Mouse (Mus musculus) liver, adult 2 months (tissue): ENCODE data around the gene Dtx1. TPM values are rescaled to one million over a fixed set of nuclear protein-coding genes. Genes with fewer than 3 reads are reported as not detected.

Experiments used
- DNase-seq: peaks from one replicate; pipeline ENCODE4 v3.0.0-alpha.2; 2011; ENCODE audit warnings: low read depth, low spot score; ENCODE audit errors: extremely low read depth
- H3K27ac ChIP-seq: fragments of 200-500 bp; replicated peaks from 2 replicates; pipeline ENCODE4 v1.5.1; 2012; ENCODE audit warnings: low read depth, mild to moderate bottlenecking, control low read depth, inconsistent platforms, low read length; ENCODE audit not compliant: insufficient read depth
- H3K27me3 ChIP-seq: fragments of 200-500 bp; 2 replicates; pipeline ENCODE4 v1.6.1; 2012; ENCODE audit warnings: mild to moderate bottlenecking, moderate library complexity, low read length, inconsistent platforms; ENCODE audit not compliant: control insufficient read depth, insufficient read depth
- H3K36me3 ChIP-seq: fragments of 200-500 bp; 2 replicates; pipeline ENCODE4 v1.6.1; 2012; ENCODE audit warnings: low read length, inconsistent platforms; ENCODE audit not compliant: control insufficient read depth, insufficient read depth
- H3K4me1 ChIP-seq: fragments of 200-500 bp; 2 replicates; pipeline ENCODE4 v1.6.1; 2011; ENCODE audit warnings: low read length; ENCODE audit not compliant: control insufficient read depth, insufficient read depth
- H3K4me3 ChIP-seq: fragments of 200-500 bp; 2 replicates; pipeline ENCODE4 v1.5.1; 2011; ENCODE audit warnings: low read depth, mild to moderate bottlenecking, control low read depth, low read length, moderate library complexity; ENCODE audit not compliant: insufficient read depth
- H3K79me2 ChIP-seq: fragments of 200-500 bp; 2 replicates; pipeline ENCODE4 v1.6.1; 2012; ENCODE audit warnings: inconsistent platforms, mild to moderate bottlenecking, low read length, moderate library complexity; ENCODE audit not compliant: control insufficient read depth, insufficient read depth
- H3K9ac ChIP-seq: fragments of 200-500 bp; 2 replicates; pipeline ENCODE4 v1.6.1; 2012; ENCODE audit warnings: low read depth, mild to moderate bottlenecking, control low read depth, inconsistent platforms, low read length
- CTCF ChIP-seq: fragments of 200-500 bp; IDR thresholded peaks from 2 replicates; pipeline ENCODE4 v1.5.1; 2011; ENCODE audit warnings: low read depth, low read length, control low read depth
- POLR2A ChIP-seq: fragments of 200-500 bp; IDR thresholded peaks from 2 replicates; pipeline ENCODE4 v1.6.1; 2011; ENCODE audit warnings: low read length, control low read depth; ENCODE audit not compliant: insufficient read depth; ENCODE audit errors: extremely low read depth
- WGBS: fragments of 180-500 bp; shearing (Covaris S2); methylation state at CpG from one replicate; pipeline ENCODE4 v1.1.7; 2018; 5-methylcytosine and 5-hydroxymethylcytosine counted together
- polyA plus RNA-seq: library from polyadenylated mRNA; depleted of rRNA; stranded (reverse); fragments of >200 nt; gene quantifications from 2 replicates; pipeline ENCODE4 v1.2.3, GENCODE M21; 2012
- total RNA-seq: library from RNA; depleted of rRNA; stranded (reverse); fragments of >200 nt; gene quantifications from 2 replicates; pipeline ENCODE4 v1.2.3, GENCODE M21; 2014

The Dtx1 gene
- total and polyA plus RNA-seq, 2 experiments = 0.65 to 1.3 TPM

DNA sequence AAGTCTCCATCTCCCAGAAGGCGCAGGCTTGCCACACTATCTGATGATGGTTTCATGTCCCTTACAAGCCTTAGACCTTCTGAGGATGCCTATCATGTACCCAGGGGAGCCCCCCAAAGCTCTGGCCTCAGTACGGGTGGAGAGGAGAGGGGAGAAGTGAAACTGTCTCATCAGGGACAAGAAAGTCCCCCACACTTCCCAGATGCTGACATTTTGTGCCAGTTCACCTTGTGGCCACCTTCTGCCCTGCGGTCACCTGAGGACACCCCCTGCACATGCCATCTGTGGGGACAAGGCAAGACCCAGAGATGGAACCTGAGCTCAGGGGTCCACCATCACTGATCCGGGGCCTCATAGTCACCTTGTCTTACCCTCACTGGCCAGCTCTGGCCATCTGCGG lies 23.8 kb downstream of the Dtx1 start:
- no peak for DNase-seq
- TF ChIP-seq POLR2A (no peak), CTCF (no peak)
- no peak overlapping the region for H3K4me3 ChIP-seq
- no peak overlapping the region for H3K9ac ChIP-seq
- H3K36me3 ChIP-seq = no peaks in the 10 kb centered on the region
- no peaks in the 10 kb centered on the region for H3K79me2 ChIP-seq
- no peak overlapping the region for H3K27ac ChIP-seq
- H3K4me1 ChIP-seq = no peaks in the 10 kb centered on the region
- peaks cover 2% of the 10 kb centered on the region; the same call in 1 of the 2 replicates for H3K27me3 ChIP-seq
- 80% methylated on average over 5 of the region's 5 CpGs for WGBS

- WGBS = 39% methylated on average over 3 of the region's 3 CpGs
- TF ChIP-seq POLR2A = no peak
- TF ChIP-seq CTCF = no peak
- Histone ChIP-seq H3K79me2 (no peaks in the 10 kb centered on the region), H3K27me3 (peaks cover 3% of the 10 kb centered on the region; the same call in 1 of the 2 replicates), H3K9ac (no peak overlapping the region), H3K4me3 (no peak overlapping the region), H3K36me3 (no peaks in the 10 kb centered on the region), H3K27ac (no peak overlapping the region), H3K4me1 (no peaks in the 10 kb centered on the region)
- DNase-seq = no peak
These were observed 24.3 kb downstream of the Dtx1 start for GRCm38 (mm10) chr5:120687484-120687851.

- Histone ChIP-seq H3K9ac (no peak overlapping the region), H3K27me3 (peaks cover 5% of the 10 kb centered on the region; the same call in 1 of the 2 replicates), H3K79me2 (no peaks in the 10 kb centered on the region), H3K4me3 (no peak overlapping the region), H3K4me1 (no peaks in the 10 kb centered on the region), H3K27ac (no peak overlapping the region), H3K36me3 (no peaks in the 10 kb centered on the region)
- 68% methylated on average over 6 of the region's 6 CpGs for WGBS
- TF ChIP-seq CTCF = no peak
- no peak for TF ChIP-seq POLR2A
- no peak for DNase-seq
These were observed 24.8 kb downstream of the Dtx1 start for GRCm38 (mm10) chr5:120686749-120687483.

- H3K27ac ChIP-seq = no peak overlapping the region
- WGBS = 70% methylated on average over 8 of the region's 8 CpGs
- H3K27me3 ChIP-seq = peaks cover 8% of the 10 kb centered on the region
- TF ChIP-seq POLR2A (no peak), CTCF (no peak)
- no peaks in the 10 kb centered on the region for H3K4me1 ChIP-seq
- H3K36me3 ChIP-seq = no peaks in the 10 kb centered on the region
- no peak overlapping the region for H3K4me3 ChIP-seq
- no peak overlapping the region for H3K9ac ChIP-seq
- no peaks in the 10 kb centered on the region for H3K79me2 ChIP-seq
- DNase-seq = no peak
These were observed 26.0 kb downstream of the Dtx1 start for GRCm38 (mm10) chr5:120685678-120686077.

DNA sequence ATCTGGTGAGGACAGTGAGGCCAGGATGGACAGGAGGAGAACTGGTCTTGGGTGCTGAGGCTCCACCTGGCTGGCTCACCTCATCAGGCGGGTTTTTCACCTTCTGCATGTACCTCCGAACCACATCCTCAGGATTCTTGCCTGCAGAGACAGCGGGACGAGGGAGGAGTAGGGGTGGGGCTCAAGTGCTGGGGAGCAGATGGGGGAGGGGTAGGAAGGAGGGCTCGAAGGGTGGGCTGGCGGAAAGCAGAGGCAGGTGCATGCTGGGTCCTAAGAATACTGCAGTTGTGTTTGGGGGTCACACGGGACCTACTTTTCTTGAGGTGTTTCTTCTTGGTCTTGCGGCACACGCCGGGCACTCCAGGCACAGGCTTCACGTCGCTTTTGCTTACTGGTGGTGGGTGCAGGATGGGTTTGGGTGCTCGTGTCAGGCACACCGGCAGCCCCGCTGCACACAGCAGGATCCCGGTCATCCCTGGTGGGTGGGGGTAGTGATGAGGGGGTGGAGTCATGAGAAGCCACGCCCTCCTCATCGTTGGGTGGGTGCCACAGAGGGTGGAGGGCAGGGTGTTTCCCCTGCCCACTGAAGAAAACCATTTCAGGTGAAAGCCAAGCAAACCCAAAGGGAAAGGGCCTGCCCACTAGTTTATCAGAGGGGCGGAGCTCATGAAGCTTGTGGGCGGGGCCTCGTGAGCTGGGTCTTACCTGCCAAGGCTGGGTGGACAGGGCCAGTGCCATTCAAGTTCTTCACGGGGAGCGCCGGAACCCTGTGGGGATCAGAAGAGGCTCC lies 28.6 kb downstream of the Dtx1 start:
- H3K36me3 ChIP-seq = no peaks in the 10 kb centered on the region
- H3K79me2 ChIP-seq = no peaks in the 10 kb centered on the region
- TF ChIP-seq POLR2A (no peak), CTCF (no peak)
- no peak overlapping the region for H3K4me3 ChIP-seq
- H3K27me3 ChIP-seq = peaks cover 8% of the 10 kb centered on the region
- H3K9ac ChIP-seq = no peak overlapping the region
- WGBS = 19% methylated on average over 24 of the region's 24 CpGs
- no peak for DNase-seq
- H3K27ac ChIP-seq = no peak overlapping the region
- H3K4me1 ChIP-seq = no peaks in the 10 kb centered on the region

GRCm38 (mm10) chr5:120680918-120681317 lies 30.8 kb downstream of the Dtx1 start:
- TF ChIP-seq POLR2A = no peak
- no peak for TF ChIP-seq CTCF
- WGBS = 92% methylated on average over 18 of the region's 18 CpGs
- no peaks in the 10 kb centered on the region for H3K4me1 ChIP-seq
- H3K79me2 ChIP-seq = no peaks in the 10 kb centered on the region
- no peak overlapping the region for H3K9ac ChIP-seq
- peaks cover 8% of the 10 kb centered on the region for H3K27me3 ChIP-seq
- H3K36me3 ChIP-seq = no peaks in the 10 kb centered on the region
- H3K4me3 ChIP-seq = no peak overlapping the region
- no peak overlapping the region for H3K27ac ChIP-seq
- no peak for DNase-seq
